Mouse (Mus musculus) hindbrain, embryonic 10.5 days (tissue): ENCODE data around the gene Slc35d1. TPM values are rescaled to one million over a fixed set of nuclear protein-coding genes. Genes with fewer than 3 reads are reported as not detected.
"Not testable (repeated sequence)": the region's sequence is repeated elsewhere in the genome, so short reads cannot be mapped to it uniquely, and the experiment has no call there.

Experiments used
- DNase-seq: peaks from one replicate; pipeline ENCODE4 v3.0.0-alpha.2; 2017; ENCODE audit warnings: low spot score
- H3K27ac ChIP-seq: fragments of 300-500 bp; sonication (generic); 2 replicates; pipeline ENCODE4 v1.5.1; 2016; ENCODE audit warnings: mild to moderate bottlenecking, moderate library complexity
- H3K27me3 ChIP-seq: fragments of 300-500 bp; sonication (generic); 2 replicates; pipeline ENCODE4 v1.6.1; 2016; ENCODE audit warnings: mild to moderate bottlenecking; ENCODE audit not compliant: poor library complexity, insufficient read depth, severe bottlenecking
- H3K36me3 ChIP-seq: fragments of 300-500 bp; sonication (generic); 2 replicates; pipeline ENCODE4 v1.6.1; 2016; ENCODE audit warnings: mild to moderate bottlenecking, moderate library complexity
- H3K4me1 ChIP-seq: fragments of 300-500 bp; sonication (generic); replicated peaks from 2 replicates; pipeline ENCODE4 v1.6.1; 2016; ENCODE audit warnings: mild to moderate bottlenecking
- H3K4me3 ChIP-seq: fragments of 300-500 bp; sonication (generic); 2 replicates; pipeline ENCODE4 v1.5.1; 2016; ENCODE audit warnings: mild to moderate bottlenecking, moderate library complexity
- H3K9me3 ChIP-seq: fragments of 300-500 bp; sonication (generic); 2 replicates; pipeline ENCODE4 v1.6.1; 2016; ENCODE audit warnings: mild to moderate bottlenecking, moderate library complexity
- WGBS: fragments of 180-500 bp; shearing (Covaris S2); methylation state at CpG from one replicate; pipeline ENCODE4 v1.1.7; 2016; 5-methylcytosine and 5-hydroxymethylcytosine counted together
- polyA plus RNA-seq: library from polyadenylated mRNA; unstranded; fragments of >200 nt; fragmentation: Nextera tagmentation; extraction: Ambion mirVana; gene quantifications from 2 replicates; pipeline ENCODE4 v1.2.1, GENCODE M21; 2016

Slc35d1 gene
- polyA plus RNA-seq, 1 experiment from 2014 or later: 8.0 TPM

DNA sequence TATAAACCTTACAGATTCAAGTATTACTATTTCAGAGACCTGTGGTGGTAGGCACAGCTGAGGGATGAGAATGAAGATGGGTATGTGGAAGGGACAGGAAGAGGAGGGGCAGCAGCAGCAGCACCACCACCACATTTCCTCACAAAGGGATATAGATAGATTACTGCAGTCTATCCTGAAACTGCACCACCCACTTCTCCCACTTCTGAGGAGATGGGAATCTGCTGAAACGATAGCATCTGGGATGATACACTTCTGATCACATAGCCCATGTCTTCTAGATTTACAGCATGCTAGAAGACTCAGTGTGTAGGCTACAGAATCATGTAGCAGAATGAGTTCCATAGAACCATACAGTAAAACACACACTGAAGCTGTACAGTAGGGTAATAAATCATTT, 37.3 kb downstream of the Slc35d1 start:
- no peaks in the 10 kb centered on the region; the same call in 1 of the 2 replicates for H3K4me1 ChIP-seq
- H3K36me3 ChIP-seq: peaks cover 76% of the 10 kb centered on the region
- DNase-seq: no peak
- H3K27ac ChIP-seq: no peak overlapping the region
- H3K4me3 ChIP-seq: no peak overlapping the region
- 91% methylated on average over 1 of the region's 1 CpGs for WGBS
- H3K27me3 ChIP-seq: no peaks in the 10 kb centered on the region
- no peaks in the 10 kb centered on the region for H3K9me3 ChIP-seq

DNA sequence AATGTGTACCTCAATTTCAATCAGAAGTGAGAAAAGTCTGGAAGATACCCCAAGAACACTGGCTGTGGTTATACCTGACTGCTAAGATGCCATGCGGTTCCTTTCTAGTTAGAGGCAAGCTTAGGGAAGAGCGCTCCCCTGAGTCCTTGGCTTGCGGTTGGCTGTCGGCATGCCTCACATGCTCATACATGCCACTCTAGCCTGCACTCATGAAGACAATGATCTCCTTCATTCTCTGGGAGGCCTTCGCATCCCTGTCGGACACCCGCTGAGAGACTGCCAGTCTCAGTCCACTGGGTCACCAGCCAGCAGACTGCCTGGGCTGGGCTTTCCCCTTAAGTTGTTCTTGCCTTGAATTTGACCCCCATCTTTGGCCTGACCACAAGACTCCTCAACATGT, 41.0 kb downstream of the Slc35d1 start:
- Histone ChIP-seq H3K9me3 (no peaks in the 10 kb centered on the region), H3K27me3 (no peaks in the 10 kb centered on the region), H3K27ac (no peak overlapping the region), H3K4me3 (no peak overlapping the region), H3K36me3 (peaks cover 76% of the 10 kb centered on the region), H3K4me1 (no peaks in the 10 kb centered on the region; the same call in 1 of the 2 replicates)
- 84% methylated on average over 7 of the region's 7 CpGs for WGBS
- no peak for DNase-seq

DNA sequence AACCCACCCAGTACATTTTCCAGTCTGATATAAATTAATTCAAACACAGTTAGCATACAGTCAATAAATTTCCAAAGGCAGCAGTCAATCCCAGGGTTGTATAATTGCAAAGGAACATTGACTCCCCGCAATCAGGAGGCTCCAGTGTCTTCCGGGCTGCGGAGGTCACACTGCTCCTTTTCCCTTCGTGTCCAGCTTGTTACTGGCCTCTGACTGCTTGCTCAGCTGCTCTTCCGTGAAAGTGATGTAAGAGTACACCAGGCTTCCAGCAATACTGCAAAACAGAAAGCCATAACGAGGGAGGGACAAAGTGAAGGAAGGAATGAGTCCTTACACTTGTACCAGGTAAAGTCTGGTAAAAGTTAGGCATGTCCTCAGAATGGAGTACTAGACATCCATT, 41.5 kb downstream of the Slc35d1 start:
- H3K4me3 ChIP-seq: no peak overlapping the region
- no peaks in the 10 kb centered on the region for H3K9me3 ChIP-seq
- H3K27ac ChIP-seq: no peak overlapping the region
- H3K27me3 ChIP-seq: no peaks in the 10 kb centered on the region
- peaks cover 75% of the 10 kb centered on the region for H3K36me3 ChIP-seq
- no peak for DNase-seq
- WGBS: 78% methylated on average over 6 of the region's 6 CpGs
- H3K4me1 ChIP-seq: no peaks in the 10 kb centered on the region; the same call in 1 of the 2 replicates

DNA sequence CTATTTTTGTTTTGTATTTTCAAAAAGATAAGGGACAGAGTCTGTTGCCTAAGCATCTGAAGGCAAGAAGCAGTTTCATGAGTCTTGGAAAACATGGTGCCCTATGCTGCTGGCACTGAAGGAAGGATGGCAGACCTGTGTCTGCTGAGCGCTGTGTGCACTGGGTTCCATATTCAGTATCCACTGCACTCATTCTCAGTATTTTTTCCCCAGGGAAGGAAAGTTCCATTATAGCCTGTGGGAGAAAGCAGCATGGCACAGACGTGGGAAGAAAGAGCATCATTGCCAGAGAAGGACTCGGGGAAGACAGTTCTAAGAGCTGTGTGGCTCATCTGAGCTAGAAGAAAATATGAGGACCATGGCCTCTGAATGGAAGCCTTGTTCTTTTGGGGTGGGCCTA, 43.7 kb downstream of the Slc35d1 start:
- 94% methylated on average over 3 of the region's 3 CpGs for WGBS
- no peak overlapping the region for H3K27ac ChIP-seq
- no peaks in the 10 kb centered on the region for H3K27me3 ChIP-seq
- no peaks in the 10 kb centered on the region; the same call in 1 of the 2 replicates for H3K4me1 ChIP-seq
- no peak overlapping the region for H3K4me3 ChIP-seq
- no peaks in the 10 kb centered on the region for H3K9me3 ChIP-seq
- peaks cover 56% of the 10 kb centered on the region for H3K36me3 ChIP-seq
- no peak for DNase-seq

DNA sequence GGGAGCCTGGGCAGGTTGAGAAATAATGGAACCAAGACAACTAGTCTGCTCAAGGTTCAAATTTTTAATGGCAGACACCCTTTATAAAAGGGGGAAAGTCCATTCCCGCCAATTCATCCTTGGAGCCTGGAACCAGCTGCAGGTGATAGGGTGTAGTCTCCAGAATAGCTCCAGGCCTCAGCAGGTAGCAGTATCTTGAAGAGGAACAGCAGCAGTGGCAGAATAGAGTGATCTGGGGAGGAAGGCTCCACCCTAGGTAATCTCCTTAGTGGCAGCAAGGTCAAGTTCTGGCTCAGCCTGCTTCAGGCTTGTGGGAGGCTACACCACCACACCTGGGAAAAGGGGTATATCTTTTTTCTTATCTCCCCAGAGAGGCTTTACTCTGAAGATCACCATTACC, 48.8 kb downstream of the Slc35d1 start:
- DNase-seq, H3K27me3 ChIP-seq, H3K9me3 ChIP-seq, H3K4me1 ChIP-seq, H3K4me3 ChIP-seq, H3K27ac ChIP-seq: not testable (repeated sequence)
- H3K36me3 ChIP-seq: peaks cover 66% of the 10 kb centered on the region
- WGBS: 91% methylated on average over 1 of the region's 1 CpGs

DNA sequence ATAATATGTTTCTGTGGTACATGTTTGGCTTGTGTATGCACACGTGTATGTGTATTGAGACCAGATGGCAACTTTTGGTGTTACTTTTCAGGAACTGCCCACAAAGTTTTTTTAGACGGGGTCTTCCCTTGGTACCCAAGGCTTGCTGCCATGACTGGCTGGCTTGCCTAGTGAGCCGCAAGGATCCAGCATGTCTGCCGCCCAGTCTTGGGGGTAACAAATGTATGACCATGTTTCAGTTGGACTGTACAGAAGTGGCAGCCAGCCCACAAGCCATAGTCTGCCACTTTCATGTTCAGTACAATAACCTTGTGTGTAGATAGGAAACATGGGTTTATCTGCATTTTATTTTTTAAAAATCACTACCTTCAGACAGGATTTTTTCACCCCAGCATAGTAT, 56.2 kb downstream of the Slc35d1 start:
- Histone ChIP-seq H3K27me3 (no peaks in the 10 kb centered on the region), H3K9me3 (no peaks in the 10 kb centered on the region), H3K36me3 (peaks cover 98% of the 10 kb centered on the region), H3K4me1 (no peaks in the 10 kb centered on the region), H3K4me3 (no peak overlapping the region), H3K27ac (no peak overlapping the region)
- 93% methylated on average over 4 of the region's 4 CpGs for WGBS
- DNase-seq: no peak

DNA sequence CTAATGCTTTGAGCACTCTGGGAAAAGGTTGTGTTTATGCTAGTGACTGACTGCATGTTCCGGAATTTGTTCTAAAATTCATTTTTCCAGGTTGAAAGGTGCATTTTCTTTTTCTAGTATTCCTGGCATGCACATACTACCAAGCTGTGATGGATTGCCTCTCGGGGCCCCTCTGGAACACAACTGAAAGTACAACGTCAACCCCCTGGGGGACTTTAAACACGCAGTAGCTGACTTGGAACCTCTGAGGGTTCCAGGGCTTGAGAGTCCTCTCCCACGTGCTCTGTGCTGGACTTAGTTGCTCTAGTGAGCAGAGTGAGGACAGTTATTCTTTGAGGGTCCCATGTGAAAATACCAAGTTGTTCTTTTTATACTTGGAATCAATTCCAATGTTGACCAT, 63.0 kb downstream of the Slc35d1 start:
- DNase-seq: no peak
- H3K27ac ChIP-seq: no peak overlapping the region
- 92% methylated on average over 5 of the region's 5 CpGs for WGBS
- H3K4me3 ChIP-seq: no peak overlapping the region
- H3K36me3 ChIP-seq: peaks cover 96% of the 10 kb centered on the region
- H3K27me3 ChIP-seq: no peaks in the 10 kb centered on the region
- no peaks in the 10 kb centered on the region for H3K9me3 ChIP-seq
- H3K4me1 ChIP-seq: no peaks in the 10 kb centered on the region

DNA sequence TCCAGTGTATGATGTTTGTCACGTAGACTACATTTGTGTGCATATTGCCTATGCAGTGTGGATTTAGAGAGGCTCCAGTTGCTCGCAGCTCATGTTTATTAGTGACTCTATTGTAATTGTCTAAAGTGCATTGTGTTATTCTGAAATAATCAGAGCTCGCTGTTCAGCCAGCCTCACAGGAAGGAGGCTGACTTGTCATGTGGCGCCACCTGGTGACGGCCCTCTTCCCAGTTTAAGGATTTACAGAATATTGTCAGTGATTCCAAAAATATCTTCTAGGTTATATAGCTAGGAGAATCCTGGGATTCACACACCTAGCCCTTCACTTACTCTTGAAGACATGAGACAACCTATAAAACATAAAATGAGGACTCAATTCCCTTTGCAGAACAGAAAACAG, 68.6 kb downstream of the Slc35d1 start:
- no peaks in the 10 kb centered on the region for H3K27me3 ChIP-seq
- H3K36me3 ChIP-seq: peaks cover 82% of the 10 kb centered on the region
- no peak overlapping the region for H3K27ac ChIP-seq
- no peaks in the 10 kb centered on the region for H3K9me3 ChIP-seq
- no peak overlapping the region for H3K4me3 ChIP-seq
- no peaks in the 10 kb centered on the region for H3K4me1 ChIP-seq
- 50% methylated on average over 5 of the region's 5 CpGs for WGBS
- DNase-seq: peak; percentile 45

DNA sequence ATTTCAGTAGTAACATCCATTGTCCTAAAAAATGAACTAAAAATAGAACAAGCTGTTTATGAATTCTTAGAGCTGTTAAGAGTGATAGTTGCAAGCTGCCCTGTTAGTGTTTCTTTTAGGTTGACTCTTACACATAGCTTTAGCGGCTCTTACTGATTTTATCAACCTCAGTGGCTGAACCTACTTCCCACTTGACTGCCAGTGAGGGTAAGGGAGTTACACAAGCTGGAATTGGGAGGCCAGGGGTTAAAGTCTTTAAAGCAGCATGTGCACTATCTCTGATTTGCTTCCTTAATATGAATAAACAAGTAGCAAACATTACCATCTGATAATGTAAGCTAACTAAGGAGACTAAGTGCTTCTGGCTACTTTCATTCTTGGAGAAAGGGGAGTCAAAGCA, 78.0 kb downstream of the Slc35d1 start:
- H3K36me3 ChIP-seq: peaks cover 69% of the 10 kb centered on the region
- H3K27me3 ChIP-seq: no peaks in the 10 kb centered on the region
- H3K9me3 ChIP-seq: no peaks in the 10 kb centered on the region
- H3K4me3 ChIP-seq: no peak overlapping the region
- H3K27ac ChIP-seq: no peak overlapping the region
- DNase-seq: no peak
- WGBS: 92% methylated on average over 1 of the region's 1 CpGs
- H3K4me1 ChIP-seq: no peaks in the 10 kb centered on the region

DNA sequence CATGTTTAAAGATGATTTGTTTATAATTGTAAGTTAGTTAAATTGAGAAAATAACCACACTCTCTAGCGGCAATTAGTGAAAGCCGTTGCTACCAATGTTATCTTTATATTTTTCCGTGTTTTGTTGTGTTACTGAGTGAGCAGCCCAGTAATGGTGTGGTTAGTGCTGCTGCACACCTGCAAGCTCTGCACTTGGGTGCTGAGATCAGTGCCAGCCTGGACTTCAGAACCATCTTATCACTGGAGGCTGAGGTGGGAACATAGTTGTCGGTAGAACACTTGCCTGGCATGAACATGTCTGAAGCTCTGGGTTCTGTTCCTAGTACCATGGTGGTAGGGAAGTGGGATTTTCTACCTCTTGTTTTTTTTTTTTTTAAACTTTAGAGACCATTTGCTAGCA, 88.4 kb downstream of the Slc35d1 start:
- Histone ChIP-seq H3K27me3 (no peaks in the 10 kb centered on the region), H3K4me3 (no peak overlapping the region), H3K27ac (no peak overlapping the region), H3K36me3 (peaks cover 13% of the 10 kb centered on the region), H3K4me1 (0 out of 2 replicates have a peak, but pooled peaks cover 7% of the 10 kb centered on the region), H3K9me3 (no peaks in the 10 kb centered on the region)
- DNase-seq: no peak
- WGBS: 89% methylated on average over 4 of the region's 4 CpGs

DNA sequence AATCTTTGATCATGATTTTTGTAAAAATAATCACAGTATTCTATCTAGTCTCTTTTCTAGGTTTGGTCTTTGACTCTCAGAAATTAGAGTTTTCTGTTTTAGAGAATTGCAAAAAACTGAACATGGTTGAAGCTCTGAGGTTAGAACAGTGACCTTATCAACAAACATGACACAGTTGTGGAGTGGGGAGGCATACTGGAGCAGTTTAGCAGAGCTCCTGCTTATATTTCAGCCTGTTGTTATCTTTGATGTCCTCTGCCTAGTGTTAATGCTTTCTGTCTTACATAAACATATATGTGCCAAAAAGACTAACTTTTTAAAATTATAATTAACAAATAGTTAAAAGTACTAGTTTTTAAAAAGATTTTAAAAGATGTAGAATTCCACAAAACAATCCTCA, 91.4 kb downstream of the Slc35d1 start:
- H3K27ac ChIP-seq: no peak overlapping the region
- H3K27me3 ChIP-seq: no peaks in the 10 kb centered on the region
- no peaks in the 10 kb centered on the region for H3K9me3 ChIP-seq
- no peaks in the 10 kb centered on the region for H3K36me3 ChIP-seq
- H3K4me3 ChIP-seq: no peak overlapping the region
- DNase-seq: no peak
- H3K4me1 ChIP-seq: peaks cover 28% of the 10 kb centered on the region

DNA sequence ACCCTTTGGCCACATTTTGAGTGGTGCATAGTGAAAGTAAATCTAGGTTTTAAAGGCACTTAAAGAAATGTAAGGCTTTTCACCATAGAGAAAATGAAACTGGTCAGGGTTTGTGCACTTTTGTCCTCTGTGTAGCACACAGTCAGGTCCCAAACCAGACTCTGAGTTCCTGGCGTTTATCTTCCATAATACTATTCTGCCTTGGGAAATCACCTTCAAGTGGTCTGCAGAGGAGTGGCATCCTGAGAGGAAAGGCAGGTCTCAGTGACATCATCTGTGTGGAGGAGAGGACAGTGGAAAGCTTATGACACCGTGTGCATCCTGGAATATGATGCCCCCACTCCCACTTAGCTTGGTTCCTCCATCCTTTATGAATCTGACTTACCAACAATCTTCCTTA, 91.9 kb downstream of the Slc35d1 start:
- Histone ChIP-seq H3K36me3 (no peaks in the 10 kb centered on the region), H3K9me3 (no peaks in the 10 kb centered on the region), H3K4me1 (peaks cover 30% of the 10 kb centered on the region), H3K4me3 (no peak overlapping the region), H3K27me3 (no peaks in the 10 kb centered on the region), H3K27ac (no peak overlapping the region)
- WGBS: 73% methylated on average over 2 of the region's 2 CpGs
- DNase-seq: no peak

DNA sequence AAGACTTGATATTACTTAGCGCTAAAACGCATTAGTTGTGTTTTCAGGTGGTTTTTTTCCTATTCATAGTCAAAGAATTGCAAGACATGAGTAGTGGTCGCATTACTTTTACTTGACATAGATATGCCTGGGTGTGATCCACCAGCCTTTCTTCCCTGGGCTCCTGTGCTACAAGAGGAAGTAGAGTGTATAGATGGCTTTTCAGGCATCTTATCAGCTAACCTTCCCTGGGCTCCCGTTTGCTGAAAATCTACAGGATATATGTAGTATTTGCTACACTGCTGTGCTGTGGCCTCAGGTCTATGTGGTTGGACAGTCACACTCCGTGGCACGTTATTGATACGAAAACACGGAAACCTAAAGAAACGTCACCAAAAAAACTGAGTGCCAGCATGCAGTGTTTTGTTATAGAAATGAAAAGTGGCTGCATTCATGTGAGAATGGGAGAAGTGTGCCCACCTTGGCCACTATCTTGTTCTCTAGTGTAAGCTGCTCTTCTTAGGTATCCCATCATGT, 94.0 kb downstream of the Slc35d1 start:
- H3K27ac ChIP-seq: no peak overlapping the region
- no peak for DNase-seq
- H3K27me3 ChIP-seq: no peaks in the 10 kb centered on the region
- H3K4me3 ChIP-seq: peak overlapping the region; percentile 89
- H3K9me3 ChIP-seq: no peaks in the 10 kb centered on the region
- H3K36me3 ChIP-seq: peaks cover 6% of the 10 kb centered on the region
- 87% methylated on average over 9 of the region's 9 CpGs for WGBS
- peaks cover 30% of the 10 kb centered on the region for H3K4me1 ChIP-seq
